Mouse (Mus musculus): ENCODE measurements around the gene Cisd3. TPM values are rescaled to one million over a fixed set of nuclear protein-coding genes. Genes with fewer than 3 reads are reported as not detected.

Cisd3 gene
- polyA plus RNA-seq, 1 experiment: 420 TPM

DNA sequence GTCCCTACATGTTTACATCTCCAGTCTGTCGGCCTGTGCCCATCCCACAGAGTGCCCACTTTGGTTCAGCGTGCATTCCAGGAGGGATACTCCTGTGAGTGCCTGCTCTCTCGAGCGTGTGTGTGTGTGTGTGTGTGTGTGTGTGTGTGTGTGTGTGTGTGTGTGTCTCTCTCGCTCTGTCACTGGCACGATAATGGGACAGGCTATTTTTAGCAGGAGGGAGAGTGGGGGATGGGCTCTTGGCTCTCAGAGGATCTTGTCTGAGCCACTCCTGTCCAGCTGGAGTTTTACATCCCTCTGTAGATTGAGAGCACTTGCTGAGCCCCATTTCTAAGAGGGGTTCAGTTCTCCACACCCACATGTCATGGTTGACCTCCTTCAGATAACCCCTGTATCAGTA, 15.8 kb upstream of the Cisd3 start:
- H3K27ac ChIP-seq (replicated peaks; ENCODE audit: low read depth, low read length): peak overlapping the region; percentile 41; the same call in 1 of the 2 replicates
- H3K4me1 ChIP-seq (ENCODE audit: control insufficient read depth, insufficient read depth, insufficient read length, low read length): peaks cover 2% of the 10 kb centered on the region; the same call in 1 of the 2 replicates
- H3K4me3 ChIP-seq (ENCODE audit: insufficient read depth, low read depth, low read length): no peak overlapping the region

DNA sequence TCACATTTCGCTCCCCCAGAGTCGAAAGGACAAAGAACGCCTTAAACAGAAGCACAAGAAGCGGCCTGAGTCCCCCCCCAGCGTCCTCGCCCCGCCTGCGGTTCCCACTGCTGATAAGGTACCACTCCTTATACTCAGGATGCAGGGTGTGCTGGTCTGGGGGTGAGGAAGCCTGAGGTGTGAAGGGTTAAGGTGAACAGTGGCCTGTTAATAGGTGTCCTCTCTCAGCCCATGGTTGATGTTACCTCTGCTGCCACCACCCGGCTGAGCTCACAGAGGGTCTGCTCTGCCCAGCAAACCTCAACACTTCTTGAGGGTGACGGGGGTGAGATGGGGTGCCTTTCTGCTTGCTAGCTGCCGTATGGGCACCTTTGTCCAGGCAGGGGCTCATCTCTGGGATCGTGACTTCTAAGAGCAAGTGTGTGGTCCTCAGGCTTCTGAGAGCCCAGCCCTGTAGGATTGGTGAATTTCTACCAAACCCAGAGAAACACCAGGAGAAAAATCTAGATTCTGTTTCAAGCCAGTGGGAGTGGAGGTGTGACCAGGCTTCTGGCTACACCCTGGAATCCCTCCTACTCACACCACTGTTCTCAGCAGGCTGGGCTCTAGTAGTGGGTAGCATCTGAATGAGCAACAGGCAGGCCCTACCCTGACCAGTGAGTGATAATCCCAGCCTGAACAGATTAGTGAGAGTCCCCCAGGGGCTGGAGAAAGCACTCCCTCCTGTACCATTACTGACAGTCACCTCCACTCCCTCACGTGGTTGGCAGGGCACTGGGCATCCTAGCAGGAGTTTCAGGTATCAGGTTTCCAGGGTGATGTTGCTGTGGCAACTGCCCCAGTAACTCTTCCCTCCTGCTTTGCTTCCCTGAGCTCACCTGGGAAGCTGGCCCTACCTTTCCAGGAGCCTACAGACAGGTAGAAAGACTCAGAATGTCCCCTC, 15.1 kb upstream of the Cisd3 start:
- Histone ChIP-seq H3K4me1 (ENCODE audit: control insufficient read depth, insufficient read depth, insufficient read length, low read length) (peaks cover 2% of the 10 kb centered on the region; the same call in 1 of the 2 replicates), H3K27ac (replicated peaks; ENCODE audit: low read depth, low read length) (no peak overlapping the region), H3K4me3 (ENCODE audit: insufficient read depth, low read depth, low read length) (no peak overlapping the region)

DNA sequence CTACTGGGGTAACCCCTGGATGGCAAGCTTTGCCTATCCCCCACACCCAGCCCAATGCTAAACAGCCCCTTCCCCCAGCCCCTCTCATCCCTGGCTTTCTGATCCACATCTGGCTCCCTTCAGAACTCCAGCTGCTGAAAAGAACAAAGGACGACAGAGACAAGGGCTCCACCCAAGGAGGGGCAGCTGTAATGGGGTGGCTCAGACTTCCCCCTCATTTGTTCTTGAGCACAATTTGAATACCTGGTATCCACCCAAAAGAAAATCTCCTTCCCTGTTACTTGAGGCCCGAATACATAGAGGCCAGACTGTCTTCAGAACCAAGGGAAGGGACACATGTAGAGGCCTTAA, 14.5 kb upstream of the Cisd3 start:
- Histone ChIP-seq H3K27ac (replicated peaks; ENCODE audit: low read depth, low read length) (no peak overlapping the region), H3K4me1 (ENCODE audit: control insufficient read depth, insufficient read depth, insufficient read length, low read length) (peaks cover 2% of the 10 kb centered on the region; the same call in 1 of the 2 replicates), H3K4me3 (ENCODE audit: insufficient read depth, low read depth, low read length) (no peak overlapping the region)

DNA sequence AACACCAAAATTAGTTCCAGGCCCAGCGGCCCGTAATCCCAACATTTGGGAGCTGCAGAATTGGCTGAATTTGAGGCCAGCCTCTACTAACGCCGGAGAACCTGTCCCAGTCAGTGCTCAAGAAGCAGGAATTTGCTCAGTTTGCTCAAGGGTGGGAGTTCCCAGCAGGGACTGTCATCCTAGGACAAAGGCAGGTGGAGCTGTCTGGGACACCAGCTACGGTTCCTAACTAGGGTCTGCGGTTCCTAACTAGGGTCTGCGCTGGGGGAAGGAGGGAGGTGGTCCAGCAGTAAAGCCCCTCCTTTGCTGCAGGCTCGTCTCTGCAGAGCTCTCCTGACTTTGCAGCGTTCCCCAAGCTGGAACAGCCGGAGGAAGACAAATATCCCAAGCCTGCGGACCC, 12.5 kb upstream of the Cisd3 start:
- H3K27ac ChIP-seq (replicated peaks; ENCODE audit: low read depth, low read length): no peak overlapping the region
- H3K4me1 ChIP-seq (ENCODE audit: control insufficient read depth, insufficient read depth, insufficient read length, low read length): peaks cover 2% of the 10 kb centered on the region; the same call in 1 of the 2 replicates
- no peak overlapping the region for H3K4me3 ChIP-seq (ENCODE audit: insufficient read depth, low read depth, low read length)

DNA sequence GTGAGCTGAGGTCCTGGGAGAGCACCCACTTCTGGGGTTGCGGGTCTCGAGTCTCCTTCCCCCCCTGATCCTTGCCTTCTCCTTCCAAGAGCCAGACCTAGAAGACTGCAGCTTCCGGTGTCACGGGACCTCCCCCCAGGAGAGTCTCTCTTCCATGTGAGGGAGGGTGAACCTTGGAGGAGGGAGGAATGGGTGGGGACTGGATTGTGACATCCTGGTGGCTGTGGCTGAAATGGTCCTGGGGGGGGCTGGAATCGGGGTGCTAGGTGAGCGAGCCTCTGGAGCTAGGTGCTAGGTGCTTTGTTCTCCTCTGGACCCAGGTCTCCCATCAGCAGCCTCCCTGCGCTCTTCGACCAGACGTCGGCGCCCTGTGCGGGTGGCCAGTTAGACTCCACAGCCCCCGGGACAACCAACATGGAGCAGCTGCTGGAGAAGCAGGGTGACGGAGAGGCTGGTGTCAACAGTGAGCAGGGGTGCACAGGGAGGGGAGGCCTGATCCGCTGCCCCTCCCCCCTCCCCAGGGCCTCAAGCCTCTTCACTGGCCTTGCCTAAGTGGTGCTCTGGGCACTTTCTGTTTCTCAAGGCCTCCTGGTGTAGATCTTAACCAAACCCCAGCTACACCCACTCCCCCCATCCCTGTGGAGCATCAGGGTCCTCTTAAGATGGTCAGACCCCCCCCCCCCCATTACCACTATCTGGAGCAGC, 9.4 kb upstream of the Cisd3 start:
- Histone ChIP-seq H3K27ac (replicated peaks; ENCODE audit: low read depth, low read length) (no peak overlapping the region), H3K4me1 (ENCODE audit: control insufficient read depth, insufficient read depth, insufficient read length, low read length) (no peaks in the 10 kb centered on the region), H3K4me3 (ENCODE audit: insufficient read depth, low read depth, low read length) (no peak overlapping the region)

DNA sequence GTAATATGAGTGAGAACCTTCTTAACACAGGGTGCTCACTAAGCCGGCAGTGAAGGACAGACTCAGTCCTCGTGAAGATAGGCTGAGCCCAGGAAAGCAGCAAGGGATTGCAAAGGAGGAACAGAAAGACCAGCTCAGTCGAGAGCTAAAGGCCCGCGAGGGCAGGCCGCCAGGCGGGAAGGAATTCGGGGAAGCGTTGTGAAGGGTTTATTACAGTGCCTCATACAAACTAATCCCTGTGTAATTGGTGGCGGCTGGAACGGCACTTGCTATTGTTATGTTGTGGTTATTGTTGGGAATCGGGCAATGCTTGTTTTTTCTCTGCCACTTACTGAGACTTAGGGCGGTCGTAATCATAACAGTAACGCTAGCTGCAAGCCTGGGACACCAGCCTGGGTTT, 8.2 kb upstream of the Cisd3 start:
- Histone ChIP-seq H3K4me1 (ENCODE audit: control insufficient read depth, insufficient read depth, insufficient read length, low read length) (no peaks in the 10 kb centered on the region), H3K27ac (replicated peaks; ENCODE audit: low read depth, low read length) (no peak overlapping the region), H3K4me3 (ENCODE audit: insufficient read depth, low read depth, low read length) (no peak overlapping the region)

DNA sequence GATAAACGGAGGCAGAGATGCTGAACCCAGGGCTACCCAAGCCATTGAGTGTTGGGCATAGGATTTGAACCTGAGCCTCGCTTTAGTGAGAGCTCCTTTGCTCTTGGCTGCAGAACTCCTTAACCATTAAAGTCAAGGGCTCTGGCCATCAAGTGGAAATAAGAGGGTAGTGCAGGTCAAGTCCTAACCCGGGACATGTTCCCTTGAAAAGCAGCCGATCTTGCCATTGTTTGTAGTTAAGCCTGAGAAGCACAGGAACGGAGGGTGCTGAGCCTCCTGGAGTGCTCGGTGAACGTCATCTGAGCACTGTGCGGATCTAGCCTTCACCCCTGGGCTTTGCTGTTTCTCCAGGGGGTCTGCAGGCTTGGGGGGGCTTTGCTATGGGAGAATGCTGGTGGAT, 7.8 kb upstream of the Cisd3 start:
- H3K27ac ChIP-seq (replicated peaks; ENCODE audit: low read depth, low read length): no peak overlapping the region
- H3K4me3 ChIP-seq (ENCODE audit: insufficient read depth, low read depth, low read length): no peak overlapping the region
- H3K4me1 ChIP-seq (ENCODE audit: control insufficient read depth, insufficient read depth, insufficient read length, low read length): no peaks in the 10 kb centered on the region

DNA sequence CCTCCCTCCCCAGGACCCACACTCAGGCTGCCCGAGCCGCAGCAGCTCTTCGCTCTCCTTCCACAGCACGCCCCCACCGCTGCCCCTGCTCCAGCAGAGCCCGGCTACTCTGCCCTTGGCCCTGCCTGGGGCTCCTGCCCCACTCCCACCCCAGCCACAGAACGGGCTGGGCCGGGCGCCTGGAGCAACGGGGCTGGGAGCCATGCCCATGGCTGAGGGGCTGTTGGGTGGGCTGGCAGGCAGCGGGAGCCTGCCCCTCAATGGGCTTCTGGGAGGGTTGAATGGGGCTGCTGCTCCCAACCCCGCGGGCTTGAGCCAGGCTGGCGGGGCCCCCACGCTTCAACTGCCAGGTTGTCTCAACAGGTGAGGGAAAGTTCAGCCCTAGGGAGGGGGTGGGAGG, 7.3 kb upstream of the Cisd3 start:
- no peaks in the 10 kb centered on the region for H3K4me1 ChIP-seq (ENCODE audit: control insufficient read depth, insufficient read depth, insufficient read length, low read length)
- H3K27ac ChIP-seq (replicated peaks; ENCODE audit: low read depth, low read length): no peak overlapping the region
- H3K4me3 ChIP-seq (ENCODE audit: insufficient read depth, low read depth, low read length): no peak overlapping the region

DNA sequence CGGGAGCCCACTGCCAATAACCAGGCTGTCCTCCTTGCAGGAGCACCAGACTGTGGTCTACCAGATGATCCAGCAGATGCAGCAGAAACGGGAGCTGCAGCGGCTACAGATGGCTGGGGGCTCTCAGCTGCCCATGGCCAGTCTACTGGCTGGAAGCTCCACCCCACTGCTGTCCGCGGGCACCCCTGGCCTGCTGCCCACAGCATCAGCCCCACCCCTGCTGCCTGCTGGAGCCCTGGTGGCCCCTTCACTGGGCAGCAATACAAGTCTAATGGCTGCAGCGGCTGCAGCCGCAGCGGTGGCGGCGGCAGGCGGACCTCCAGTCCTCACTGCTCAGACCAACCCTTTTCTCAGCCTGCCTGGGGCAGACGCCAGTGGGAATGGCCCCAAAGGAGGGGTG, 5.2 kb upstream of the Cisd3 start:
- no peak overlapping the region for H3K27ac ChIP-seq (replicated peaks; ENCODE audit: low read depth, low read length)
- no peak overlapping the region for H3K4me3 ChIP-seq (ENCODE audit: insufficient read depth, low read depth, low read length)

DNA sequence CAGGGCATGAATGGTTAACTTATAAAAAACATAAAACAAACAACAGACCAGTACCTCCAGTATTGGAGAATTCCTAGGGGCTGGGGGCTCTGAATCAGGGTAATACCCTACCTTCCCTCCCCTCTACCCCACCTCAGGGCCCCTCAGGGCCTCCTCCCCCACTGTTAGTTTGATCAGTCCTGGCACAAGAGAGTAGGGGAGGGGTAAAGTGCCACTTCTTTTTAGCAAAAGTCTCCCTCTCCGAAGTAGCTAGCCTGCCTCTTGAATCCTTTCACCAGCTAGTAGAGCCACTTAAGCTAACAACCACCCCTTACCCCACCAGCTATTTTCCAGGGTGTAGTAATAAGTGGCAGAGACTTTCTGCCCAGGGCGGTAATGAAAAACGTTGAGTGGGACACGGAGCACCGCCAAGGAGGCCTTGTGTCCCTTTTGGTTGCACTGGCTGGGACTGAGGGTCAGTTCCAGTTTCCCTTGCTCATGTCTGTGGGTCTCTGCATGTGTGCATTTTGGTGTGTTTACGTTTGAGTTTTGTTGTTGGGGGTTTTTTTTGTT, 3.0 kb upstream of the Cisd3 start:
- Histone ChIP-seq H3K27ac (replicated peaks; ENCODE audit: low read depth, low read length) (no peak overlapping the region), H3K4me3 (ENCODE audit: insufficient read depth, low read depth, low read length) (no peak overlapping the region), H3K4me1 (ENCODE audit: control insufficient read depth, insufficient read depth, insufficient read length, low read length) (peaks cover 7% of the 10 kb centered on the region; the same call in 1 of the 2 replicates)

More for the DNA sequence above, 5.2 kb upstream of the Cisd3 start:
- peaks cover 7% of the 10 kb centered on the region; the same call in 1 of the 2 replicates for H3K4me1 ChIP-seq (ENCODE audit: control insufficient read depth, insufficient read depth, insufficient read length, low read length)

DNA sequence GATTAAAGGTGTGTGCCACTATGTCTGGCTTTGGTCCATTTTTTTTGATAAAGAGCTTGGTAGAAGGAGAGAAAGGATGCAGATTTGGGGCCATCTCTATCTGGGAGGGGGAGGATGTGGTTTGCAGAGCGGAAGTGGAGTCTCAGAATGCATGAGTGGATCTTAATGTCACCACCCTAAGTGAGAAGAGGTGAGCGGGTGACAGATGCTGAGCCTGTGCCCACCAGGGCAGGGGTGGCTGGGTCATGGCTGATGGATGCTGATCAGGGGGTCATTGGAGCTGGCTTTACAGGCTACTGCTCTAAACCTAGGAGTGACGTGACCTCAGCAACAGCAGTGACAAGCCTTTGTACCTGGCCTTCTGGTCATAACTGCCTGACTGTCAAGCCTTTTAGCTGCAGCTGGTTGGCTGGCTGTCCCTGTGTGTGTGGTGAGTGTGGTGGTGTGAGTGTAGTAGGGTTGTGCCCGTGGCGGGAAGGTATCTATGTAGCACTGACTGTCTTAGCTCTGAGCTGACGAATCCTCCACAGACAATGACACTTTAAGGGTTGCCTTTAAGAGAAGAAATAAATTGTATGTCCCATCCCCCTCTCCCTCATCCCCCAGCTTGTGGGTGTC, 1.5 kb upstream of the Cisd3 start:
- H3K4me1 ChIP-seq (ENCODE audit: control insufficient read depth, insufficient read depth, insufficient read length, low read length): peaks cover 7% of the 10 kb centered on the region; the same call in 1 of the 2 replicates
- no peak overlapping the region for H3K4me3 ChIP-seq (ENCODE audit: insufficient read depth, low read depth, low read length)
- H3K27ac ChIP-seq (replicated peaks; ENCODE audit: low read depth, low read length): peak overlapping the region; percentile 6

DNA sequence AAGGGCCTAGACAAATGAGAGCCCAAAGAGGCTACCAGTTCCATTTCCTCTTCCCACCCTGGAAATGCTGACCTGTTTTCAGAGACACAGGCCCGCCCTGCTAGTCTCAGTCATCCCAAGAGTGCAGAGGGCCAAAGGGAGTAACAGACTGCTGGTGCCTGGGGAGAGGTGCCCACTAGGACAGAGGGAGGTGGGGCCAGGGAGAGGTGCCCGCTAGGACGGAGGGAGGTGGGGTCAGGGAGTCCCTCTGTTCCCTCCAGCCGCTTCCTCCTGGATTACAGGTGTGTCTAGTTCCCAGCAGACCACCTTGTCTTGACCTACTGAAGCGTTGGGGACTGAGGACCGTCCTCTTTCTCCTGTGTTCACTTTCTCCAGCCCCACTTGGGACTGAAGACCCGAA, 860 bp upstream of the Cisd3 start:
- H3K27ac ChIP-seq (replicated peaks; ENCODE audit: low read depth, low read length): peak overlapping the region; percentile 6
- H3K4me3 ChIP-seq (ENCODE audit: insufficient read depth, low read depth, low read length): no peak overlapping the region
- peaks cover 7% of the 10 kb centered on the region; the same call in 1 of the 2 replicates for H3K4me1 ChIP-seq (ENCODE audit: control insufficient read depth, insufficient read depth, insufficient read length, low read length)

DNA sequence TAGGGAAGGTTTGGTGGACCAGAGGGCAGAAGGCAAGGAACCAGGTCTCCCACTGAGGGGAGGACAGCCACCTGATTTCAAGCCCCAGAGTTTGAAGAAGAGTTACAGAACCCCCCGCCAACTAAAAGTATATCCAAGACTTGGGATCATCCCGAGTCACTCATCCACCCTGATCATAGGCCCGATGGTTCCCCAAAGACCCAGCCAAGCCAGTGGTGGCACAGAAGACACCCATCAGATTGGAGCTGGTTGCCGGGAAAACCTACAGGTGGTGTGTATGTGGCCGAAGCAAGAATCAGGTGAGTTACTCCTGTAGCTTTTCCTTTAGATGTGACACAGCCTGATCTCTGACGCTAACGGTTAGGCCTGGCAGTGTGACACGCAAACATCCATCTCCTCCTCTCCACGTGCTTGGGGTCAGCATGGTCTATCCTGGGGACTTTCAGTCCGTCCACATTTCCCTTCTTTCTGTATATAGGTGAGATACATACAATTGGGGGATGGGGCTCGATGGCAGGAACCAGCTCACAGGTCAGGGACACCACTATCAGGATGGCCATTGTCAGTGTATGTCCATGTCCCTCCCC, 789 bp downstream of the Cisd3 start:
- H3K4me1 ChIP-seq (ENCODE audit: control insufficient read depth, insufficient read depth, insufficient read length, low read length): peaks cover 7% of the 10 kb centered on the region; the same call in 1 of the 2 replicates
- H3K4me3 ChIP-seq (ENCODE audit: insufficient read depth, low read depth, low read length): peak overlapping the region; percentile 66

DNA sequence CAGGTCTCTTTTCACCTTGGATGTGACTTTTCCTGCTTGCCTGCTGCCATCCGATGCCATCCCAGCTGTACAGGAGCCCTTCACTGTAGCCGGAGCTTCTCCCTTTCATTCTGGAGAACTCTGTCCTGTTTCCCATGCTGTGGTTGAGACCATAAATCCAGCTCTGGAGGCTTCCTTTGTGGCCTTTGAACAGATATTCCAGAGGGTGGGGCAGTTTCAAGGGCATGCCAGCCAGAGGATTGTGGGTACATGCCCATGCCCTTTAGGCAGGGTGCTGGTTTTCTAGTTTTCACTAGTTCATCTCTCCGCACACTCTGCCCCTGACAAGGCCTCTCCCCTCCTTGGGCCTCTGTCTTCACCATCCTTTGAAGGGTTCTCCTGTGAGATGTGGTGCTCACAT, 1.4 kb downstream of the Cisd3 start:
- H3K4me3 ChIP-seq (ENCODE audit: insufficient read depth, low read depth, low read length): peak overlapping the region; percentile 66
- H3K27ac ChIP-seq (replicated peaks; ENCODE audit: low read depth, low read length): peak overlapping the region; percentile 95
- H3K4me1 ChIP-seq (ENCODE audit: control insufficient read depth, insufficient read depth, insufficient read length, low read length): peaks cover 7% of the 10 kb centered on the region; the same call in 1 of the 2 replicates

More for the DNA sequence above, 789 bp downstream of the Cisd3 start:
- peak overlapping the region; percentile 95 for H3K27ac ChIP-seq (replicated peaks; ENCODE audit: low read depth, low read length)
